Mouse (Mus musculus): ENCODE measurements at regions not wholly inside any gene's neighbourhood (a gene's known extent, or its start where the extent isn't known, plus 50 kb on each side); places are given as distances from the start of the nearest gene placed in this dataset.

- no peaks in the 10 kb centered on the region for H3K9me3 ChIP-seq (ENCODE audit: control insufficient read depth, low read length)
- H3K4me3 ChIP-seq (ENCODE audit: low read length): no peak overlapping the region
- H3K4me1 ChIP-seq (ENCODE audit: control insufficient read depth, insufficient read depth, low read length): peaks cover 1% of the 10 kb centered on the region; the same call in 1 of the 2 replicates
- H3K36me3 ChIP-seq (ENCODE audit: control insufficient read depth, insufficient read depth, low read length): no peaks in the 10 kb centered on the region
- H3K9ac ChIP-seq (ENCODE audit: low read depth, low read length): no peak overlapping the region
- WGBS: 65% methylated on average over 6 of the region's 6 CpGs
- ATAC-seq (ENCODE audit: low FRiP score, low TSS enrichment): no peak
- no peak overlapping the region for H3K27ac ChIP-seq (ENCODE audit: low read depth, low read length)
- H3K4me2 ChIP-seq (replicated peaks; ENCODE audit: low read depth, low read length): no peak overlapping the region
- H3K27me3 ChIP-seq (ENCODE audit: control insufficient read depth, insufficient read depth, low read length): no peaks in the 10 kb centered on the region
Measured at GRCm38 (mm10) chr3:49842119-49842518, 85.0 kb upstream of the Pcdh18 start.

- no peak overlapping the region; the same call in 1 of the 2 replicates for H3K4me2 ChIP-seq (replicated peaks; ENCODE audit: low read depth, low read length)
- ATAC-seq (ENCODE audit: low FRiP score, low TSS enrichment): no peak
- H3K4me3 ChIP-seq (ENCODE audit: low read length): no peak overlapping the region
- no peak overlapping the region for H3K27ac ChIP-seq (ENCODE audit: low read depth, low read length)
- 38% methylated on average over 10 of the region's 10 CpGs for WGBS
- no peaks in the 10 kb centered on the region for H3K36me3 ChIP-seq (ENCODE audit: control insufficient read depth, insufficient read depth, low read length)
- peaks cover 3% of the 10 kb centered on the region; the same call in 1 of the 2 replicates for H3K4me1 ChIP-seq (ENCODE audit: control insufficient read depth, insufficient read depth, low read length)
- no peaks in the 10 kb centered on the region for H3K27me3 ChIP-seq (ENCODE audit: control insufficient read depth, insufficient read depth, low read length)
- no peaks in the 10 kb centered on the region for H3K9me3 ChIP-seq (ENCODE audit: control insufficient read depth, low read length)
- H3K9ac ChIP-seq (ENCODE audit: low read depth, low read length): no peak overlapping the region
Measured at GRCm38 (mm10) chr3:49840448-49841156, 83.5 kb upstream of the Pcdh18 start.

- no peaks in the 10 kb centered on the region for H3K4me1 ChIP-seq (ENCODE audit: control insufficient read depth, insufficient read depth, low read length)
- no peaks in the 10 kb centered on the region for H3K27me3 ChIP-seq (ENCODE audit: control insufficient read depth, insufficient read depth, low read length)
- no peak overlapping the region for H3K4me2 ChIP-seq (replicated peaks; ENCODE audit: low read depth, low read length)
- ATAC-seq (ENCODE audit: low FRiP score, low TSS enrichment): no peak
- H3K4me3 ChIP-seq (ENCODE audit: low read length): no peak overlapping the region
- H3K9me3 ChIP-seq (ENCODE audit: control insufficient read depth, low read length): no peaks in the 10 kb centered on the region
- 50% methylated on average over 5 of the region's 5 CpGs for WGBS
- no peak overlapping the region for H3K9ac ChIP-seq (ENCODE audit: low read depth, low read length)
- H3K27ac ChIP-seq (ENCODE audit: low read depth, low read length): no peak overlapping the region
- H3K36me3 ChIP-seq (ENCODE audit: control insufficient read depth, insufficient read depth, low read length): no peaks in the 10 kb centered on the region
Measured at GRCm38 (mm10) chr3:49814401-49814800, 57.3 kb upstream of the Pcdh18 start.

- Histone ChIP-seq H3K9me3 (ENCODE audit: control insufficient read depth, low read length) (no peaks in the 10 kb centered on the region), H3K4me2 (replicated peaks; ENCODE audit: low read depth, low read length) (no peak overlapping the region), H3K9ac (ENCODE audit: low read depth, low read length) (no peak overlapping the region), H3K27ac (ENCODE audit: low read depth, low read length) (peak overlapping the region; percentile 73; the same call in 1 of the 2 replicates), H3K4me3 (ENCODE audit: low read length) (no peak overlapping the region), H3K27me3 (ENCODE audit: control insufficient read depth, insufficient read depth, low read length) (no peaks in the 10 kb centered on the region), H3K36me3 (ENCODE audit: control insufficient read depth, insufficient read depth, low read length) (no peaks in the 10 kb centered on the region), H3K4me1 (ENCODE audit: control insufficient read depth, insufficient read depth, low read length) (peaks cover 6% of the 10 kb centered on the region; the same call in 1 of the 2 replicates)
- ATAC-seq (ENCODE audit: low FRiP score, low TSS enrichment): no peak
- WGBS: 27% methylated on average over 5 of the region's 5 CpGs
Measured at GRCm38 (mm10) chr3:49807721-49808120, 50.6 kb upstream of the Pcdh18 start.

- H3K4me3 ChIP-seq (ENCODE audit: low read length): no peak overlapping the region
- ATAC-seq (ENCODE audit: low FRiP score, low TSS enrichment): no peak; the same call in 1 of the 2 replicates
Measured at GRCm38 (mm10) chr3:49807280-49807679, 50.2 kb upstream of the Pcdh18 start.

More at GRCm38 (mm10) chr3:49807280-49807679, 50.2 kb upstream of the Pcdh18 start:
- H3K27me3 ChIP-seq (ENCODE audit: control insufficient read depth, insufficient read depth, low read length): no peaks in the 10 kb centered on the region
- peaks cover 6% of the 10 kb centered on the region; the same call in 1 of the 2 replicates for H3K4me1 ChIP-seq (ENCODE audit: control insufficient read depth, insufficient read depth, low read length)
- no peak overlapping the region for H3K9ac ChIP-seq (ENCODE audit: low read depth, low read length)
- H3K36me3 ChIP-seq (ENCODE audit: control insufficient read depth, insufficient read depth, low read length): no peaks in the 10 kb centered on the region
- 5% methylated on average over 1 of the region's 1 CpGs for WGBS
- no peaks in the 10 kb centered on the region for H3K9me3 ChIP-seq (ENCODE audit: control insufficient read depth, low read length)
- H3K27ac ChIP-seq (ENCODE audit: low read depth, low read length): peak overlapping the region; percentile 73; the same call in 1 of the 2 replicates
- H3K4me2 ChIP-seq (replicated peaks; ENCODE audit: low read depth, low read length): no peak overlapping the region
